Mouse (Mus musculus) CD4-positive, CD25-positive, alpha-beta regulatory T cell (primary cell): ENCODE measurements around the gene Jmjd8. TPM values are rescaled to one million over a fixed set of nuclear protein-coding genes. Genes with fewer than 3 reads are reported as not detected.

ENCODE experiments used
- polyA plus RNA-seq: library from polyadenylated mRNA; unstranded; fragments of 100-300 nt; shearing (Covaris generic); gene quantifications from one replicate; pipeline ENCODE4 v1.2.1, GENCODE M21; 2017

Gene Jmjd8
- 36.7 TPM for polyA plus RNA-seq

GRCm38 (mm10) chr17:25828712-25829557 is at the start of gene Jmjd8:
Gene Jmjd8 (plus strand): TSS chr17:25828867.

GRCm38 (mm10) chr17:25785281-25785745 is 43.4 kb upstream of the Jmjd8 start, which contains the start of gene Haghl:
Gene Haghl (minus strand): TSS chr17:25785673.

GRCm38 (mm10) chr17:25786280-25786679 is 42.4 kb upstream of the Jmjd8 start, which contains the start of gene Ccdc78:
Gene Ccdc78 (plus strand): TSS chr17:25786580.

GRCm38 (mm10) chr17:25792615-25793014 is 36.1 kb upstream of the Jmjd8 start, which contains the start of gene Fam173a:
Gene Fam173a (minus strand): TSS chr17:25792901.

GRCm38 (mm10) chr17:25795609-25796092 is 33.0 kb upstream of the Jmjd8 start, which contains the start of gene AC134908.4:
Gene AC134908.4 (minus strand): TSS chr17:25795659.

GRCm38 (mm10) chr17:25796951-25797369 is 31.7 kb upstream of the Jmjd8 start, which contains the start of gene Metrn:
Gene Metrn (minus strand): TSS chr17:25797136.

GRCm38 (mm10) chr17:25808789-25809605 is 19.7 kb upstream of the Jmjd8 start, which contains the start of gene Fbxl16:
Gene Fbxl16 (plus strand): TSS chr17:25809085.

GRCm38 (mm10) chr17:25823452-25823851 is 5.2 kb upstream of the Jmjd8 start, which contains the start of gene Wdr24:
Gene Wdr24 (plus strand): TSS chr17:25823627.

GRCm38 (mm10) chr17:25833291-25833663 is 4.6 kb downstream of the Jmjd8 start, which contains the start of gene Stub1:
Gene Stub1 (minus strand): TSS chr17:25833404.

GRCm38 (mm10) chr17:25837076-25837410 is 8.4 kb downstream of the Jmjd8 start, which contains the start of gene Rhbdl1:
Gene Rhbdl1 (minus strand): TSS chr17:25837295.

GRCm38 (mm10) chr17:25841117-25841880 is 12.6 kb downstream of the Jmjd8 start, which contains the start of gene Gm20683:
Gene Gm20683 (minus strand): TSS chr17:25841763.

GRCm38 (mm10) chr17:25844396-25844901 is 15.8 kb downstream of the Jmjd8 start, which contains the start of gene Rhot2:
Gene Rhot2 (minus strand): TSS chr17:25844851.

GRCm38 (mm10) chr17:25860832-25861703 is 32.4 kb downstream of the Jmjd8 start, which contains the start of gene Wdr90:
Gene Wdr90 (minus strand): TSS chr17:25861501.

GRCm38 (mm10) chr17:25868601-25869191 is 40.0 kb downstream of the Jmjd8 start, which contains the start of gene Mcrip2:
Gene Mcrip2 (minus strand): TSS chr17:25868764.

GRCm38 (mm10) chr17:25874721-25875170 is 46.1 kb downstream of the Jmjd8 start, which contains the start of gene Mettl26:
Gene Mettl26 (plus strand): TSS chr17:25875074.

GRCm38 (mm10) chr17:25880196-25880910 is 51.7 kb downstream of the Jmjd8 start, which contains the start of gene Wfikkn1:
Gene Wfikkn1 (minus strand): TSS chr17:25880858.

